In genomic region chr14:97596694-97597093, GRCm38 (mm10) we compare ENCODE assay signal across 24 mouse cellular contexts.
DNase-seq lines count a peak whose midpoint lies in the region; ATAC-seq and TF ChIP-seq lines count a peak whose summit lies in the region.
"Had no signal": no experiment of that assay in that cellular context is flagged by ENCODE, and none has a peak within 500 bp of the region (broad histone marks: within the 10 kb centered on the region; RNA-seq: fewer than 3 reads in every experiment).

No protein-coding gene starts in this region.

- H3K4me1 ChIP-seq in forebrain, embryonic 10.5 days, result peaks cover 17% of the 10 kb centered on the region
- no peaks in the 10 kb centered on the region for H3K4me1 ChIP-seq in forebrain, embryonic 13.5 days
- H3K4me1 ChIP-seq in hindbrain, embryonic 12.5 days, result no peaks in the 10 kb centered on the region
- 0 out of 2 replicates have a peak, but pooled peaks cover 4% of the 10 kb centered on the region for H3K4me1 ChIP-seq in hindbrain, embryonic 14.5 days (replicated peaks; ENCODE audit: control insufficient read depth, insufficient read depth, low read length)
- no peaks in the 10 kb centered on the region for H3K4me1 ChIP-seq in thymus, adult 2 months (replicated peaks; ENCODE audit: control insufficient read depth, insufficient read depth, low read length)
- H3K4me1 ChIP-seq: embryonic facial prominence, embryonic 13.5 days; heart, embryonic 15.5 days had no signal

- H3K9ac ChIP-seq in forebrain, embryonic 13.5 days, result no peak overlapping the region
- H3K9ac ChIP-seq in hindbrain, embryonic 12.5 days, result no peak overlapping the region
- H3K9ac ChIP-seq in hindbrain, embryonic 14.5 days, result no peak overlapping the region
- H3K9ac ChIP-seq: embryonic facial prominence, embryonic 13.5 days; heart, embryonic 15.5 days had no signal

- H3K4me2 ChIP-seq in forebrain, embryonic 13.5 days, result no peak overlapping the region
- no peak overlapping the region for H3K4me2 ChIP-seq in hindbrain, embryonic 12.5 days (replicated peaks)
- H3K4me2 ChIP-seq in hindbrain, embryonic 14.5 days (replicated peaks), result no peak overlapping the region
- H3K4me2 ChIP-seq: embryonic facial prominence, embryonic 13.5 days; heart, embryonic 11.5 days; heart, embryonic 15.5 days had no signal

- H3K9me3 ChIP-seq in forebrain, embryonic 10.5 days, result no peaks in the 10 kb centered on the region
- H3K9me3 ChIP-seq in forebrain, embryonic 13.5 days (replicated peaks), result no peaks in the 10 kb centered on the region
- no peaks in the 10 kb centered on the region for H3K9me3 ChIP-seq in hindbrain, embryonic 12.5 days (replicated peaks)
- no peaks in the 10 kb centered on the region for H3K9me3 ChIP-seq in hindbrain, embryonic 14.5 days (ENCODE audit: control insufficient read depth, low read length)
- H3K9me3 ChIP-seq: embryonic facial prominence, embryonic 13.5 days; G1E; heart, embryonic 15.5 days had no signal

- no peak for ATAC-seq in forebrain, embryonic 13.5 days
- ATAC-seq in hindbrain, embryonic 12.5 days (ENCODE audit: low FRiP score), result peak; percentile 46; the same call in 1 of the 2 replicates
- no peak for ATAC-seq in hindbrain, embryonic 14.5 days (ENCODE audit: low FRiP score)
- ATAC-seq: CD4-positive, CD25-positive, alpha-beta regulatory T cell, adult 4 months; forebrain, embryonic 14.5 days; intestine, embryonic 16.5 days had no signal

- no peaks in the 10 kb centered on the region for H3K27me3 ChIP-seq in forebrain, embryonic 10.5 days (ENCODE audit: poor library complexity, severe bottlenecking)
- H3K27me3 ChIP-seq in forebrain, embryonic 13.5 days, result no peaks in the 10 kb centered on the region
- H3K27me3 ChIP-seq in hindbrain, embryonic 12.5 days, result no peaks in the 10 kb centered on the region
- H3K27me3 ChIP-seq in hindbrain, embryonic 14.5 days (ENCODE audit: control insufficient read depth, insufficient read depth, low read length), result no peaks in the 10 kb centered on the region
- no peaks in the 10 kb centered on the region for H3K27me3 ChIP-seq in thymus, adult 2 months (ENCODE audit: control insufficient read depth, insufficient read depth, low read length)
- H3K27me3 ChIP-seq: embryonic facial prominence, embryonic 13.5 days; heart, embryonic 15.5 days had no signal

- no peak for TF ChIP-seq CTCF in thymus, adult 2 months (IDR thresholded peaks at IDR 0.05; ENCODE audit: borderline replicate concordance, control insufficient read depth, extremely low read depth, insufficient read depth, low read length, poor library complexity)

- WGBS in forebrain, embryonic 10.5 days, result 36% methylated on average over 5 of the region's 5 CpGs
- WGBS in forebrain, embryonic 13.5 days, result 10% methylated on average over 5 of the region's 5 CpGs
- WGBS in hindbrain, embryonic 12.5 days, result 25% methylated on average over 5 of the region's 5 CpGs
- WGBS in hindbrain, embryonic 14.5 days, result 9% methylated on average over 5 of the region's 5 CpGs
- WGBS in thymus, adult 2 months, result 88% methylated on average over 5 of the region's 5 CpGs

- no peak for TF ChIP-seq POLR2A in thymus, adult 2 months (IDR thresholded peaks at IDR 0.05; ENCODE audit: control insufficient read depth, extremely low read depth, insufficient read depth, low read length, poor library complexity)

- H3K27ac ChIP-seq in forebrain, embryonic 10.5 days, result peak overlapping the region; percentile 25; the same call in 1 of the 2 replicates
- no peak overlapping the region for H3K27ac ChIP-seq in forebrain, embryonic 13.5 days
- H3K27ac ChIP-seq in hindbrain, embryonic 12.5 days, result no peak overlapping the region
- H3K27ac ChIP-seq in hindbrain, embryonic 14.5 days, result no peak overlapping the region
- no peak overlapping the region for H3K27ac ChIP-seq in thymus, adult 2 months (ENCODE audit: control insufficient read depth, insufficient read depth, low read length)
- H3K27ac ChIP-seq: embryonic facial prominence, embryonic 13.5 days; heart, embryonic 15.5 days had no signal

- no peaks in the 10 kb centered on the region for H3K36me3 ChIP-seq in forebrain, embryonic 10.5 days (replicated peaks)
- H3K36me3 ChIP-seq in forebrain, embryonic 13.5 days (ENCODE audit: poor library complexity, severe bottlenecking), result no peaks in the 10 kb centered on the region
- no peaks in the 10 kb centered on the region for H3K36me3 ChIP-seq in hindbrain, embryonic 12.5 days
- H3K36me3 ChIP-seq in hindbrain, embryonic 14.5 days (replicated peaks; ENCODE audit: control insufficient read depth, insufficient read depth), result no peaks in the 10 kb centered on the region
- no peaks in the 10 kb centered on the region for H3K36me3 ChIP-seq in thymus, adult 2 months (ENCODE audit: control insufficient read depth, insufficient read depth, low read length)
- H3K36me3 ChIP-seq: embryonic facial prominence, embryonic 13.5 days; G1E; heart, embryonic 15.5 days had no signal

- no peak for DNase-seq in forebrain, embryonic 10.5 days (ENCODE audit: extremely low spot score, low spot score)
- no peak for DNase-seq in hindbrain, embryonic 14.5 days (ENCODE audit: low spot score)
- DNase-seq in retina, embryonic 14.5 days (ENCODE audit: low spot score), result peak; percentile 30
- no peak for DNase-seq in retina, postnatal 1 day
- DNase-seq in mesoderm, embryonic 11.5 days (ENCODE audit: low read depth, low spot score), result peak; percentile 34
- DNase-seq in thymus, adult 2 months, result no peak
- DNase-seq: adrenal gland, postnatal 14 days; B cell, adult 2 months; cerebellum, adult 18-20 months; cerebellum, adult 9-11 months; cerebellum, postnatal 36 days; gastrocnemius, adult 2 months; gastrocnemius, postnatal 25 days; heart, adult 18-20 months; heart, postnatal 14 days had no signal

- H3K4me3 ChIP-seq in forebrain, embryonic 10.5 days, result no peak overlapping the region
- H3K4me3 ChIP-seq in forebrain, embryonic 13.5 days, result no peak overlapping the region
- H3K4me3 ChIP-seq in hindbrain, embryonic 12.5 days, result no peak overlapping the region
- H3K4me3 ChIP-seq in hindbrain, embryonic 14.5 days (replicated peaks; ENCODE audit: low read length), result no peak overlapping the region
- no peak overlapping the region for H3K4me3 ChIP-seq in thymus, adult 2 months (ENCODE audit: control insufficient read depth, insufficient read depth, low read length)
- H3K4me3 ChIP-seq: embryonic facial prominence, embryonic 13.5 days; gastrocnemius, adult 2 months; heart, embryonic 15.5 days had no signal

Comparison
In these comparisons a context has a peak if more than half of its experiments do, and no peak if none do; other contexts are left out.
1. DNase-seq: peak in retina, embryonic 14.5 days (single experiment) and mesoderm, embryonic 11.5 days (single experiment); none in forebrain, embryonic 10.5 days (single experiment), hindbrain, embryonic 14.5 days (single experiment), retina, postnatal 1 day (single experiment) and thymus, adult 2 months (single experiment).